Mouse (Mus musculus) cerebellum, adult 8-10 months (tissue): Measurements from ENCODE around the gene Gm20388.
A peak's percentile ranks its signal among the peaks of the same experiment; 100 is the strongest.

Experiments used
- DNase-seq: peaks from one replicate; pipeline ENCODE4 v3.0.0; 2022

The Gm20388 gene

DNA sequence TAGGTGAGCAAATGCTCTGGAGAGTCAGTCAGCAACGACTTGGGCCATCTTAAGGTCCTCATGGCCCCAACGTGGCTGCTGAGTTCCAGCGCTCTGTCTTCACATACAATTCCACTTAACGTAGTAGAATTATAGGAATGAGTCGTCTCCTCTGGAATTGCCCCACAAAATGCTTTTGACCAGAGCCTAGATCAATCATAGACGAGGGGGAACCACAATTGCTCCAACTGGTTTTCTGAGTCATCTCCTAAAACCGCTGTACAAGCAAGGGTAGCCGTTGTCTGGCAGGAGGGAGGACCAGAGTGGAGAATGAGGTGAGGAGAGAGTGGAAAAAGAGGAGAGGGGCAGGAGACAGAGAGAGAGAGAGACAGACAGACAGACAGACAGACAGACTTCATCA is 105.3 kb downstream of the Gm20388 start:
- no peak for DNase-seq

DNA sequence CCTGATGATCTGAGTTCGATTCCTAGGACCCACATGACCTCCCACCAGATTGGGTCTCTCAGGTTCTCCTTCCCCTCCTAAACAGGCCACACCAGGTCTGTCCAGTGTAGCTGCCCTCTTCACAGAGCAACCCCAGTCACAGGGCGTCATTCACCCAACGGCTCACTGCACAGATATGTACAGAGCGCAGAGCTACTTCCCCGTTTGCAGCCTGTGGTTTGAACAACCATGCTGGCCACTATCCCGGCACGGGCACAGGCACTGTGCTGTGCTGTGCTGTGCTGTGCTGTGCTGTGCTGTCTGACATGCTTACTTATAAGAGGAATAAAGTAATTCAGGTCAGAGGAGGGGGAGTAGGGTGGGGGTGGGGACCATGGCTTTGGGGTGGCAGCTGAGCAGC is 105.8 kb downstream of the Gm20388 start:
- DNase-seq, result no peak

DNA sequence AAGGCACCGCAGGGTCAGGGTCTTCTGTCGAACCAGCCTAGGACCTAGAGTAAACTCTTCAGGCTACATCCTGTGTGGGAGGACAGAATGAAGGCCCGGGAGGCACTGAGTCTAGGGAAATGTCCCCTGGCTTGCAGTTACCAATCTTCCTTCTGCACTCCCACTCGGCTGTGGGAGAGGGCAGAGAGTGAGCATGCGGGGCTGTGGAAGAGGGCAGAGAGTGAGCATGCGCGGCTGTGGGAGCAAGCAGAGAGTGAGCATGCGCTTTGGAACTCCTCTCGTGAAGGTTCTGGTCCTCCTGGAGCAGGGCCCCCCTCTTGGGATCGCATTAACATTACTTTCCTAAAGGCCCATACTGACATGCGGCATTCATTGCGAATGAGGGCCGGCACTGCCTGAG is 106.7 kb downstream of the Gm20388 start:
- DNase-seq, result no peak

DNA sequence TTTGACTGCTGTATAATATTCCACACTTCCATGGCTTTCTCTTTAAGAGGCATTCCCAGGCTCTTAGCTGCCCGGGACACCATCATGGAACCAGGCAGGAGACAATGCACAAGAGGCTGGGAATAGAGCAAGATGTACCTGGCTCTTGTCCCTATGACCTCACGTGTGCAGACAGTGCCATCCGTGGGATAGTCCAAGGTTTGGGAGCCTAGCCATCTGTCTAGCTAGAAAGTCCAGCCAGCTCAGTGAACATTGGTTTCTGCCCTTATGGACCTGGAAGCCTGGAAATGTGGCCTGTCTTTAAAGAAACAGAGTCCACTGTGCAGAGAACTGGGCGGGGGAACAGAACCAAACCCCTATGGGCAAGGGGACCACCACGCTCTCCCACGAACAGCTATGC is 107.1 kb downstream of the Gm20388 start:
- DNase-seq, result no peak

DNA sequence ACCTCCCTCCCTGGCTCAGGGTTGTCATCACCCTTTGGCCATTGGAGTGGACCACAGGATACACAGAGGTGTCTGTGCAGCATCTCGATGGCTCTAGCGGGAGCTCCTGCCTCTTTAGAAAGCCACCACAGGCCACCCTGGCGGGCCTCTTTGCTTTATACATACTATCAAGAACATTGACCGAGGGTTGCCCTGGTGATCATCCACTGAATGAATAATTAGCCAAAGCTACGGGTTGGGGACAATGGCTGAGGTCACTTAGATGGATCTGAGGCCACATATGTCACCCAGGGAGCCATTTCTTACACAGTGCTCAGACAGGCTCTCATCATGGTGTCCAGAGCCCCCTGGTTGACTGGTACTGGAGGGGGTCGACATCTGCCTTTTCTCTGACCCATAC is 107.7 kb downstream of the Gm20388 start:
- no peak for DNase-seq

DNA sequence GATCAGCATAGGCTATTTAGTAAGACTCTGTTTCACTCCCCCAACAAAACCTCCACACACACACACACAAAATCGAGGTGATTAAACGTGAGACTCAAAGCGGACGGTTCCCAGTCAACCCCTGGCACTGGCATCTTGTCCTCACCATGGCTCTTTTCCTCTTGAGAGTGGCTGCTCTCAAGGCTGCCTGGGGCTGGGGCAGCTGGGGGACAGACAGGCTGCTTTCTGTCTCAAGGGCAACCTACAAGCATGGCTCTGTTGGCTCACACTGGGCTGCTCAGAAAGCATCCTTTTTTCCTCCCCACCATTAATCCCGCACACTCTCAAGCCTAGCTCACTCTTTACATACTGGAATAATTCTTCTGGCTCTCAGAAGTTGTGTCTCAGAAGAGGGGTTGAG is 108.7 kb downstream of the Gm20388 start:
- no peak for DNase-seq

DNA sequence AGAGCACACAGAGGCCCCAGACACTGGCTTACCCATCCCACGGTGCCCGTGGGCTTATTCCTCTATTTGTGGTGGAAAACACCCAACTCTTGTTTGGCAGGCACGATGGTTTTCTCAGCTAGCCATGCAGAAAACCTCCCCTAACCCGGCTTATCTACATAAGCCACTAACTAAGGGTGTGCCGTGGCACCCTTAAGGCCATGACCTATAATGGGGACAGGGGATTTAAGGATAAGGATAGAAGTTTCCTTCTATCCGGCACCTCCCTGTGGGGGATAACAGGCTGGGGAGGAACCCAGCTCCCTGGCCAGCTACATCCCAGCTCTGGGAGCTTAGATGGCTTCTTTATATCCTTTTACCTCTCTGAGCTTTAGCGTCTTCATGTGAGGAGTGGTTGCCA is 109.7 kb downstream of the Gm20388 start:
- DNase-seq, result no peak

DNA sequence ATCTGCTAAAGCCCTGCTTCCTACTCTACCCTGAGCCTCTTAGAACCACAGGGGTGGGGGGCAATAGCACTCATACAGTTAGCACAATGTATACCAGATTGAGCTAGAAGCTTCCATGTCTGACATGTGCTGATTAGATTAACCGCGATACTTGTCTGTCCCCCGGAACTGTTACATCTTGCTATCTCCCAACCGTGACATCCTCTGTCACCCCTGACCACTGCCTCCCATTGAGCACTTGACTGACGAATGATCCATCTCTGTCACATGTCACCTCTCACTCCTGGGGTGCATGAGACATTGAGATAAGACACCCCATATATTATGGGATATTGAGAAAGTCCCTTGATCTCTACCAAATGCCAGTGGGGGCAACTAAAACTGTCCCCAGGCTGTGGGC is 115.6 kb downstream of the Gm20388 start:
- DNase-seq, result no peak

DNA sequence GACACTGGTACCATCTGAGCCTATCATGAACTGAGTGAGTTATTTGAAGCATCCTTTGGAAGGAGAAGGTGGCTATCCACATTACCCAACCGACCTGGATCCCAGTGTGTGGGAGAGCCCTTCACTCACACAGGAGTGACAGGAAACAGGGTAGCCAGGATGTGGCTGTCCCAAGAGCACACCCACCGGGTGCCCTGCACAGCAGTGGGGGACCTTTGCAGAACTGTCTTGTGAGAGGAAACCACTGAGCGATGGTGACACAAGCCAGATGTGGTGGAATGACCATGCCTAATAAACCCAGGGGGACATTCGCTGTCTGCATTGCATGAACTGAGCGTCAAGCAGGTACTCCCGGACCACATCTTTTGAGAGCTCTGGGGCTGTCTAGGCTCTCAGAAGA is 116.3 kb downstream of the Gm20388 start:
- DNase-seq, result no peak

DNA sequence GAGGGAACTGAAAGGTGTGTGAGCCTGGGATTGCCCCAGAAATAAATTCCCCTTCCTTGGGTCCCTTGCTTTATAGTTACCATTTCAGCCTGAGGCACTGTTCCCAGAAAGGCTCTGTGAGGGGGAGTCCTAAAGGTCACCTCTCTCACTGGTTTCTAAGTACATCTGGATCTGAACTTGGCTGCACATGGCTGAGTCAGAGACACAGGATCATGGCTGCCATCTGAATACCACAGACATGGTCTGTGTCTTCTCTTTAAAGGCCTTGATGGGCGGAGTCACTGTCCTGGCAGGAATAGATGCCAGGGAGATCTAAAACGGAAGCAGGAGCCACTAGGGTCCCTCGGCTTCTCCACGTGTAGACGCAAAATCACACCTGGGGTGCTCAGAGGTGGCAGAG is 119.8 kb downstream of the Gm20388 start:
- DNase-seq, result no peak

DNA sequence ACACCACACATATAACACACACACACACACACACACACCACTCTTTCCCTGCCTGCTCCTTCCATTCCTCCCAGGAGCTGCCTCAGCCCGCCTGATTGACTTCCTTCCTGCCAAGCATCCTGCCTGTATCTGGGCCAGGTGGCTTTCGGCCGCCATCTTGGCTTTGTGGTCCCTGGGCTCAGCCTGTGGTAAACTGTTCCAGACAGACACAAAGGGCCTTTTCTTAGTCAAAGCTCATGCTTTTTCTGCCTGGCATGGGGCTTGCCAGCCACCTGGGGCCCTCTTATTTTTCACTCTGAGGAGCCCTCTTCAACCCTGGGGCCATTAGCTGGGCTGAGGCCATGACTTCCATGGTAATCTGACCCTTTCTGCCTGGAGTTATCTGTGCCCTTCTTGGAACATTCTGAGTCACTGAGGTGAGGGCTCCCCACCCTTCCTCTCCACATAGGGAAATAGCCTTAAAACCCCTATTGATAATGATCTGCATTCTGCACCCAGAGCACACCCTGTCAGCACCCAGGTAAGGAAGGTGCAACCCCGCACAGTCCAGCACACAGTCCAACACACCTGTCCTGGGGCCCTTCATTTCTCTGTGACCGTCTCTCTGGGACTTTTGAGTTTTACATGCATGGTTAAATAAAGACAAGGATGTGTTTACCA is 122.0 kb downstream of the Gm20388 start:
- no peak for DNase-seq

DNA sequence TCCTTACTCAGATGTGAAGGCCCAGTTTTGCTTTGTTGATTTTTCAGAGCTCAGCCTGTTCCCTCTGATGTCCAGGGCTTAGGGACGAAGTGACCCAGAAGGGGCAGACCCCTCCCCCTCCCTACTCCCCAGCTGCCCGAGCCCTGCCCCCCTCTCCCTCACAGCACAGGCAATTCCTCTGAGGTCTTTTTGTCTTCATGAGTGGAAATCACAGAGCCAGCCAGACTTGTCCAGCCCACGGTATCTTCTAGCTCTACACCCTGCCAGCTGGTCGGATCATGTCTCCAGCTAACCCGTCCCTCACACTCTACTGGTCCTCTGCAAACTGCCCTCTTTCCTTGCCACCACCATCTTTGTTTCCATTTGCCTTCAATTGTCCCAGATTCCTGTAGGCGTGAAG is 123.8 kb downstream of the Gm20388 start:
- DNase-seq, result no peak

DNA sequence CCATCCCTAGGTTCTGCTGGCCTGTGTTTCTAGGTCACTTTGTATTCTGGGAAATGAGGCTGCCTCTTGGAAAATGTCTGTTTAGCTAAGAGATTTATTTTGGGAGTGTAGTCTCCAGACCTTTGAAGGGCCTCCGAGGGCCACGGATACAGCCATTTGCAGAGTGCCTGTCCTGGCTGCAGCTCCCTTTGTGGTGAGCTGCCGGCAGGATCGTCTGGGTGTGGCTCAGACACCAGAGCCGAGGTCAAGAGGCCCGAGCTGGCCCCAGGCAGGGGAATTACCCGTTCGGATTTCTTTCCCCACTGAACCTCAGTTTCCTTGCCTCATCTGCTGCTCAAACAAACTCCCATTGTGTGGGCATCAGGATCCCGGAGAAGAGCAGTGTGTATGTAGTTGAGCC is 125.5 kb downstream of the Gm20388 start:
- DNase-seq, result no peak

DNA sequence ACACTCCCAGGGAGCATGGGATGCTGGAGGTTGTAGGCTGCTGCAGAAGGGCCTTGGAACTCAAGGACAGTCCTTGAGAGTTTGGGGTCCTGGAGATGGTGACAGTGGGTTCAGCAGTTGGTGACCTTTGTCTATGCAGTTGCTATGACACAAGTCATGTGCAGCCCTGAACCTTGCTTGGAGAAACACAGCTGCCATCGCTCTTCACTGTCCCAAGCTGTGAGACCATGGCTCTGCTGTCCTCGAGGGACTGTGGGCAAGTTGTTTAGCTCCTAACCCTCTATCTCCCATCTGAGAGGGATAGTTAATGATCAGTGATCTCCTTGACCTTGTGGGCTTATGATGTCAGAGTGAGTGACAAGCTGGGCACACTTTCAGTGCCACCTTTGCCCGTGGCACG is 125.9 kb downstream of the Gm20388 start:
- no peak for DNase-seq

DNA sequence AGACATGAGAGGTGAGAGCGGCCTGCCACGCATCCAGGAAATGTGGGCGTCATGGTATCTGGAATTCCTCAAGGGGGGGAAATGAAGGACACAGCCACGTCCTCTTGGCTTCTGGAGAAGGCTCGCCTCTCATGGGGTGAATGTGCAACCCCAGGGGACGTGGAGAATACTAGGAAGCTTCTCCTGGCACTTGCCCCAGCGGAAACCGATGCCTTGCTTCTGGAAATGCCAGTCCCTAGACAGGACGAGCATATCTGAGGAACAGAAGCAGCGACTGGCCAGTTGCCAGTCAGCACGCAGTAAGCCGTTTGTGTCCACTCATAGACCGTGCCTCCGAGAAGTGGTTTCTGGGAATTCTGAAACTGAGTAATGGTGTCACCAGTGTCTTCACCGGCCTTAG is 126.6 kb downstream of the Gm20388 start:
- no peak for DNase-seq

DNA sequence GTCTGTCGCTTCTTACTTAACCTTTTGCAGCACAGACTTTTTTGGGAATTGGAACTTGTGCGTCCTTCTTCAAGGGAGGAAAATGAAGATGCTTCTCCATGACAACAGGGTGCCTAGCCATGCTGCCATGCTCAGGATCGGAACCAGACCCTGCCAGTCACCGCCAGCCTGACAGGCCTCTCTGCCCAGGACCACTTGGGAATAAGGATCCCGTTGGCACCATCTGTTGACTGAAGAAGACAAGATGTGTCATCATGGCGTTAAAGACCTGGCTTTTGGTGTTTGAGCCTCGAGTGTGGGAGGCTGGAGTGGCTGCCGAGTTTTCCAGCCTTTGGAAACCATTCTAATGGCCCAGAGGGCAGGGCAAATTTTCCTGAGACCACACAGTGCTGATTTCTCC is 127.0 kb downstream of the Gm20388 start:
- DNase-seq, result no peak

DNA sequence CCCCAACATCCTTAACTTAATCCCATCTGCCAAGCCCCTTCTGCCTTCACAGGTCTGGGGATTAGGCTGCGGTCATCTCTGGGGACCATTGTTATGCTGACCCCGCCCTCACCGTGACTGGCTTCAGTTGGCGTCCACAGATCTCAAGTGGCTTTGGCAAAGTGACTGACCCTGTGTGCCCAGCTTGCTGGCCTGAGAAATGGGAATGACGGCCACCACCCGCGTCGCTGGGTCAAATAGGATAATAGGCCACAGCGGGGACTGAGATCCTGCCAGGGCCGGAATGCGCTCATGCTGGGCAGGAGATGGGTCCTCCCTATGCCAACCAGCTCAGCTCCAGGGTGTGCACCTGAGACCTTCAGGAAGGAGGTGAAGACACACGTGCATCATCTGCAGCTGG is 128.1 kb downstream of the Gm20388 start:
- DNase-seq, result no peak

DNA sequence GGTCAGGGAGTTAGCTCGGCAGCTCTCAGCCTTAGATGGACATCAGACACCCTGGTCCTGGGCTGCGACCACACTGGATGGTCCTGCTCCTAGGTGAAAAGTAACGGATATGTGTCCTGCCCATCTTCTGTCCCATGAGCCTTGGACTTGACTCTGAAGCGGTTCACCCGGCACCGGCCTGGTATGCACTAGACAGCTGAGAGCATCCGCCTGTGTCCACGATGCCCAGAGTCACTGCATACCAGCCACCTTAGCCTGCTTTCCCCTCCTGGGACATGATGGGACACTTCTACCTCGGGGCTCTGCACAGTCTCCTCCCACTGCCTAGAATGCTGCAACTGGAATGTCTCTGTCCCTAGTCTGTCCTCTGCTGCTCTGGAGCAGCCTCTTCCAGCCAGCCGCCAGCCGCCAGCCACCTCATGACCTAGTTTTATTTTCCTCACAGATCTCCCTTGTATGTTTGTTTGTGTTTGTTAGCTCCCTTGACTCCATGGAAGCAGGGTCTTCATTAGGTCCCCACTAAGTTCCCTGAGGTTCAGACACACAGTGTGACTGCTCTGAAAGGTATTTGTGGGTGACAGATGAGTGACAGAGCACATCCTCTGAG is 128.8 kb downstream of the Gm20388 start:
- DNase-seq, result no peak

DNA sequence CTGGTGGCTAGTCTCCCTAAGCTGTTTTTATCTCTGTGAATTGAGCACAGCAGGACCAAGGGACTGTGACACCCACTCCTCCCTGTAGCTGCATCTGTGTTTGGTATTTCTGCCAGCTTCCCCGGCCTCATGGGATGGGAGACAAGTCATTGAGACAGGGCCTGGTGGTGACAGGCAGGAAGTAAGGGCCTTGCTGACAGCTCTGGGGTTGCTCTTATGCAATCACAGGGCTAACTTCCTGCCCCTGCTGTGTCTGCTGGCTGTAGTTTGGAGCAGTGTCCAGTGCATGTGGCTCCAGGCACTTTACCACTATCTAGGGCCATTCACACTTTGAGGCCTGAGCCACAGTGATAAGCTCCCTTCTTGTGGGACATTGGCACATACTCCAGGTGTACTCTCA is 130.2 kb downstream of the Gm20388 start:
- no peak for DNase-seq

DNA sequence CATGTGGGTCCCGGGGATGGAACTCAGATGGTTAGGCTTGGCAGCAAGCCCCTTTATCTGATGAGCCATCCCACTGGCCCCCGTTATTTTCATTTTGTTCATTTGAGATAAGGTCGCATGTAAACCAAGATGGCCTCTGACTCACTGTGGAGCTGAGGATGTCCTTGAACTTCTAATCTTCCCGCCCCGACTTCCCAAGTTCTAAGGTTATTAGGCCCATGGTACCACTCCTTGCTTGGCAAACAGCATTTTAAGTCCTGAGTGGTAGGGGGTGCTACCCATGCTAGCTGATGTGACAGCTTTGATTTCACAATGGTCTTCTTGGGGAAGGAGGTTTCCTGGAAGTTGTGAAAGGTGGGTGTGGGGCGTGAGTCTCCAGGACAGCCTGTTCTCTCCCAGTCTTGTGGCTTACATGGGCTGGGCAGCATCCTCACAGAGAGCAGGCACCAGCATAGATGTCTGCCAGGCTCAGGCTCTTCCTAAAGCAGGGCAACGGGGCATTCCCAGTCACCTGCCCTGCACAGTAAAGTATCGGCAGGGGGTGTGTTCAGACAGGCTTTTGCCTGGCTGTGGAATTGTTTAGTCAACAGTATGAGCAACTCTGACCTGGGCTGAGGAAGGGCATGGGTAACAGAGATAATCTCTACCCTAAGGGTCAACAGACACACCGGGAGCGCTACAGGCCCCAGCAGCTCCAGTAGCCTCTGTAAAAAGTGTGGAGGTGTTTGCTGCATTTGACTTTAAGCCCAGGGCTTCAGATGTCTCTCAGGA is 132.1 kb downstream of the Gm20388 start:
- no peak for DNase-seq

DNA sequence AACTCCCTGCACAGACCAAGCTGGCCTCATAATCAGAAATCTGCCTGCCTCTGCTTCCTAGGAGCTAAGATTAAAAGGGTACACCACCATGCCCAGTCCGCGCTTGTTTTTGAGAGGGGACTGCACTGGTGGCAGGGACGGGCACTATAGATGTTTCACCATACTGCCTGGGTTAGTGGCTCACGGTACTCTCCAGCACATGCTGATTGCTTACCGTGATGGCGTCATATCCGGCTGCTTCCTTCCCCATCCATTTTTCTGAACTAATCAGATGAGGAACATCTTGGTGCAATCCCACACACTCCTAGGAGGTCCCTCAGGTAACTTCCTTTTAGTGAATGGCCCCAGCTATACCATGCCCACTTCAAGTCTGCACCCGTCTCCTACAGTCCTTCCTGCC is 134.3 kb downstream of the Gm20388 start:
- no peak for DNase-seq

DNA sequence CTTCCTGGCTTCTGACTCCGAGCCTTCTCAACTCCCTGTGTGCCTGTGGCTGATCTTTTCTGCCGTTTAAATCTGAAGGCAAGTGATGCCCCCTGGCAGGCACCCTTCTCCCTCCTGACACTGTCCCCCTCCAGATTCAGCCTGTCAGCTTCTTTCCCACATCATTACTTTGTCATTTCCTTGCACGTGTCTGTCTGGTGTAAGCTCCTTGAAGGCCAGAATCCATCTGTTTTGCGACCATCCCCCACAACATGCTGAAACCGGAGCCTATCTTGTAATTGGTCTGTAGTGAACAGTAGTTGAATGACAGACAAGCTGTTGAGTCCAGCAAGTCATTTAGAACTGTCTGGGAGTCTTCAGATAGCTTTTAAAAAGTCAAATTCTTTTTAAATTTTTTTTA is 134.8 kb downstream of the Gm20388 start:
- DNase-seq, result no peak

DNA sequence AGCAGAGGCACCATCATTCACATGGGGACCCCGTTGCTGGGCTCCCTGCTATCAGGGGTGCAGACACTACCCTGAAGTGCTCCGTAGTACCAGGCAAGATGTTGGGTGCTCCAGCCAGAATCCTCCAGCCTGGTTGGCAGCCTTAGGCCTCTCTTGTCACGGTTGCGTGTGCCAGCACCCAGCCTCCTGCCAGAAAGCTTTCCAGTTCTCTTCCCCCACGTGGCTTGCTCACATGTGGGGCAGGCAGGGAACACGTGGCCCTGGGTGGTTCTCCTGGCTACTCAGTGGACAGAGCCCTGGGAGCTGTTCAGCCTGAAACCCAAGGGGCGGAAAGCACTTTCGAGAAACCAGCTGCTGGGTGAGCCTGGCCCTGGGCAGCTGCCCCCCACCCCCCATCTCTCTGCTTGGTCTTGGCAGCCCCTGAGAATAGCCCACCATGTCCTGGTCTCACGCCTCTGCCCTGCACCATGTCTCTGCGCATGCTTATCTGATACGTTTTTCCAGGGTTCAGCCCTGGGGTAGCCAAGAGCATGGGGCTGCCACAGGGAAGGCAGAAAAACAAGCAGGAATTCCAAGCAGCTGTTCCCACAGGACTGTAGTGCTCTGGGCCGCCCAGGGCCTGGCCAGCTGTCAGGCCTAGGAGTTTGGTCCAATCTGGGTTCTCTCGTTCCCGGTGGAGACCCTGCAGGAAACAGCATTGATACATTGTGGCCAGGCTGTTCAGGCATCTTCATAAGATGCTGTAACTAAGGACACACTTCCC is 135.8 kb downstream of the Gm20388 start:
- DNase-seq, result peak; percentile 80

DNA sequence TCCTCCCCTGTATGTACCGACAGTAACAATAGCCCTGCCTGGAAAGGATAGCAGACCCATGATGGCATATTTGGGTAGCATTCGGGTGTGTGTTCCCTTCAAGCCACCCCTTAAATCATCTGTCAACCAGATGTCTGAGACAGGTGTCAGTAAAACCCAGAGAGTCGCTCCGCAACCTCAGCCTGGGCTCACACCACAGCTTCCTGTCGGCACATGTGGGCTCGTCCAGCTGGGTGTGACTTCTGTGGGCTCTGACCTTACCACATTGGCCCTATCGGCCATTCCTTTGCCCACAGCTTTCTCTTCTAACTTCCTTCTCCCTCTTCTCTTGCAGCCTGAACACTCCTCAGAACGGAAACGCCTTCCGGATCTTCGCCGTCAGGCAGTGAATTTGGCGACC is 139.3 kb downstream of the Gm20388 start:
- DNase-seq, result no peak
